Mouse (Mus musculus) embryonic facial prominence, embryonic 12.5 days (tissue): ENCODE results near the gene Pigl. TPM values are rescaled to one million over a fixed set of nuclear protein-coding genes. Genes with fewer than 3 reads are reported as not detected.
A peak's percentile ranks its signal among the peaks of the same experiment; 100 is the strongest.

ENCODE experiments used
- ATAC-seq: fragments of 200-750 bp; cut with Nextera tagmentation; 2 replicates; pipeline ENCODE4 v1.8.0; 2017; ENCODE audit not compliant: insufficient number of reproducible peaks, insufficient read depth, low FRiP score, low TSS enrichment
- H3K27ac ChIP-seq: fragments of 300-500 bp; sonication (generic); 2 replicates; pipeline ENCODE4 v1.5.1; 2016; ENCODE audit warnings: mild to moderate bottlenecking
- H3K27me3 ChIP-seq: fragments of 300-500 bp; sonication (generic); 2 replicates; pipeline ENCODE4 v1.6.1; 2016; ENCODE audit warnings: mild to moderate bottlenecking, moderate library complexity
- H3K36me3 ChIP-seq: fragments of 300-500 bp; sonication (generic); 2 replicates; pipeline ENCODE4 v1.6.1; 2016; ENCODE audit warnings: mild to moderate bottlenecking
- H3K4me1 ChIP-seq: fragments of 300-500 bp; sonication (generic); 2 replicates; pipeline ENCODE4 v1.6.1; 2016
- H3K4me2 ChIP-seq: fragments of 300-500 bp; sonication (generic); replicated peaks from 2 replicates; pipeline ENCODE4 v1.6.1; 2016; ENCODE audit warnings: mild to moderate bottlenecking, moderate library complexity
- H3K4me3 ChIP-seq: fragments of 300-500 bp; sonication (generic); 2 replicates; pipeline ENCODE4 v1.5.1; 2016; ENCODE audit warnings: mild to moderate bottlenecking
- H3K9ac ChIP-seq: fragments of 300-500 bp; sonication (generic); 2 replicates; pipeline ENCODE4 v1.6.1; 2016; ENCODE audit warnings: mild to moderate bottlenecking, moderate library complexity
- H3K9me3 ChIP-seq: fragments of 300-500 bp; sonication (generic); 2 replicates; pipeline ENCODE4 v1.6.1; 2016; ENCODE audit warnings: mild to moderate bottlenecking, moderate library complexity
- WGBS: fragments of 180-500 bp; shearing (Covaris S2); methylation state at CpG from one replicate; pipeline ENCODE4 v1.1.7; 2016; 5-methylcytosine and 5-hydroxymethylcytosine counted together
- polyA plus RNA-seq: library from polyadenylated mRNA; unstranded; fragments of >200 nt; fragmentation: Nextera tagmentation; extraction: Ambion mirVana; gene quantifications from 2 replicates; pipeline ENCODE4 v1.2.1, GENCODE M21; 2016

The Pigl gene
- polyA plus RNA-seq, 1 experiment from 2014 or later, result 11.0 TPM

DNA sequence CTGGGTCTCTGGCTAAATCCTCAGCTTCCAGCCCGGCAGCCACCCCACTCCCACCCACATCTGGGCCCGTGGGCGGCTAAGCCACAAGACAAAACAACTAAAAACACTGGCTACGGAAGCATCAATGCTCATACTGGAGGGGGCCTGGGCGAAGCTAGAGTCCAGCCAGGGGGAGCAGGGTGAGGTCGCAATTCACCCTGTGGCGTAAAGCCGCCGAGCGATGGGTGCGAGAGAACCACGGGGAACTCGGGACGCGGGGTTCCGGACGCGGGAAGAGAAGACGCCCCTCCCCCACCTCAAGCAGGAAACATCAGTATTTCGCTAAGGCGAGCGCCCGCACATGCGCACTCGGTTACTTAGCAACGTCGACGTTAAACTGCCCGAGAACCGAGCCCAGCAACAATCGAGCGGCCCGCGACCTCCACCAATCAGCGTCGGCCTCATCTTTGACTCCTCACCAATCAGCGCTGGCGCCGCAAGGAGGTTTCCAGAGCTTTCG, 92.5 kb downstream of the Pigl start, which contains the start of gene Ubb:
Ubb (plus strand) TSS at position 445 of the 499 bp plus-strand sequence.
- Histone ChIP-seq H3K4me2 (peak within 1 kb of the TSS; percentile 73), H3K36me3 (peaks cover 22% of the 10 kb centered on the region), H3K27me3 (no peaks in the 10 kb centered on the region), H3K27ac (peak within 1 kb of the TSS; percentile 99), H3K4me1 (peaks cover 24% of the 10 kb centered on the region), H3K9ac (peak within 1 kb of the TSS; percentile 94), H3K4me3 (peak within 1 kb of the TSS; percentile 68), H3K9me3 (no peaks in the 10 kb centered on the region)
- WGBS, result 0% methylated on average over 40 of the region's 40 CpGs
- peak; percentile 95 for ATAC-seq

DNA sequence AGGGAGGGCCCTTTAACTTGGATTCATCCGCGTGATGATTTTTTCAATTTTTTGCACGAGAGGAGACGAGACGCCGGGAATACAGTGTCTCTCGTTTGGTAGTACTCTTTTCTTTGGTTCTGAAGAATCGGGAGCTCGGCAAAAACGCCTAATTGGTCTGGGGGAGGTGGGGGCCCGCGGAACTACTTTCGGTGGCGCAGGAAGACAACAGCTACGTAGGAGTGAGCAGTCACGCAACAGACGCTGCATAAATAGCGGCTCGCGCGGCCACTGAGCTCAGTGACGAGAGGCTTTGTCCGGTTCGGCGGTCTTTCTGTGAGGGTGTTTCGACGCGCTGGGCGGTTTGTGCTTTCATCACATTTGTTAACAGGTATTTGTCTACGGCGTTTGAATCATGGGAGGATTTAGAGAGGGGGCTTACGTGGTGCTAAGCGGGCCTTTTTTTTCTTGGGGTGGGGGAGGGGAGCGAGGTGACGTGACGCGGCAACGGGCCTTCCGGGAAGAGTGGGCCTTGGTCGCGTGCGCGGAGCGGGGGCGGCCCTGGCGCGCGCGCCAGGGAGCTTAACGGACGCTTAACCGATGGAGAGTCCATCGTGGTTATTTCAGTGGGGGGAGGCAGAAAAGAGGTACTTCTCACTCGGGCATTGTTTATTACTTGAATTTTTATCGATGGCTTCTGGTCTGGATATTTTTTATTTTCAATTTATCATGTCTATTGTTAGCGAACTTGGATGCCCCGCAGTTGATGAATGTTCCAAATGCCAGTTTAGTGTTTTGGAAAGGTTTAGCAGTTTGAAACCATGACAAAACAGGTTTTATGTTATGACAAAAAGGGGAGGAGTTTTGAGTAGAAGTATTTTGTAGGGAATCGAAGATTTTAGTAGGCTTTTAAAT, 93.2 kb downstream of the Pigl start:
- ATAC-seq, result peak; percentile 70
- WGBS, result under 1% methylated on average over 58 of the region's 58 CpGs

DNA sequence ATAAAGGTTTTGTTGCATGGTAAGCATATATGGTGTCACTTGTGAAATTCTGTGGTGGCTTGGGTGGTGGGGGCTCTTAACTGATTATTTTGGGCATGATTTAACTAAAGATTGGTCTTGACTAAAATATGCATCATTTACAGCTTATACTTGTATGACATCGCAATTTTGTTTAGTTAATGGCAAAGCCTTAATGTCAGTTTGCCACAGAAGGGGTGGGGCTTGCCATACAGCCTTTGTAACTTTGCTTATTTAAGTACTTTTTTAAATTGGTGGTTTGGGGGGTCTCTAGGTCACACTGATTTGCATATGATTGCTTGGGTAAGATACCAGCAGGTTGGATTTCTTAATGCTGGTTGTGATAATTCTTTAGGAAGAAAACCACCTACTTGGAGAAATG, 94.9 kb downstream of the Pigl start:
- Histone ChIP-seq H3K9me3 (no peaks in the 10 kb centered on the region), H3K4me3 (peak overlapping the region; percentile 50), H3K36me3 (peaks cover 22% of the 10 kb centered on the region), H3K4me1 (peaks cover 24% of the 10 kb centered on the region), H3K27ac (no peak overlapping the region), H3K9ac (peak overlapping the region; percentile 42; the same call in 1 of the 2 replicates), H3K4me2 (peak overlapping the region; percentile 78), H3K27me3 (no peaks in the 10 kb centered on the region)
- no peak for ATAC-seq
- 37% methylated on average over 1 of the region's 1 CpGs for WGBS

More for the DNA sequence above, 93.2 kb downstream of the Pigl start:
- Histone ChIP-seq H3K36me3 (peaks cover 22% of the 10 kb centered on the region), H3K9me3 (no peaks in the 10 kb centered on the region), H3K27ac (peak overlapping the region; percentile 99), H3K4me1 (peaks cover 24% of the 10 kb centered on the region), H3K4me2 (peak overlapping the region; percentile 73), H3K4me3 (peak overlapping the region; percentile 68), H3K9ac (peak overlapping the region; percentile 94), H3K27me3 (no peaks in the 10 kb centered on the region)

DNA sequence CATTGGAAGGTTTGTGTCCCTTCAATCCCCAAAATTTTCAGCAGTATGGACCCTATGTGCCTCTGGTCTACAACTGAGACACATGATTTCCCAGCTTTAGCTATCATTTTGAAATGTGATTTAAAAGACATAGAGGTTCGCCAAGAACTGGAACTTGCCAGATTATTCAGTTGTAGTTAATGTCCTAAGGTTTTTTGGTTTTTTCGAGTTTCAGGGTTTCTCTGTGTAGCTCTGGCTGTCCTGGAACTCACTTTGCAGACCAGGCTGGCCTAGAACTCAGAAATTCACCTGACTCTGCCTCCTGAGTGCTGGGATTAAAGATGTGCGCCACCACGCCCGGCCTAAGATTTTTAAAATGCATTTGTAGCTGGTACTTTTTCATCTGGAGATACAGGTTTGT, 95.4 kb downstream of the Pigl start:
- H3K9me3 ChIP-seq, result no peaks in the 10 kb centered on the region
- peak overlapping the region; percentile 42; the same call in 1 of the 2 replicates for H3K9ac ChIP-seq
- ATAC-seq, result no peak
- peaks cover 22% of the 10 kb centered on the region for H3K36me3 ChIP-seq
- H3K4me1 ChIP-seq, result peaks cover 24% of the 10 kb centered on the region
- H3K4me2 ChIP-seq, result peak overlapping the region; percentile 78
- no peaks in the 10 kb centered on the region for H3K27me3 ChIP-seq
- peak overlapping the region; percentile 50 for H3K4me3 ChIP-seq
- 86% methylated on average over 5 of the region's 5 CpGs for WGBS
- H3K27ac ChIP-seq, result no peak overlapping the region

DNA sequence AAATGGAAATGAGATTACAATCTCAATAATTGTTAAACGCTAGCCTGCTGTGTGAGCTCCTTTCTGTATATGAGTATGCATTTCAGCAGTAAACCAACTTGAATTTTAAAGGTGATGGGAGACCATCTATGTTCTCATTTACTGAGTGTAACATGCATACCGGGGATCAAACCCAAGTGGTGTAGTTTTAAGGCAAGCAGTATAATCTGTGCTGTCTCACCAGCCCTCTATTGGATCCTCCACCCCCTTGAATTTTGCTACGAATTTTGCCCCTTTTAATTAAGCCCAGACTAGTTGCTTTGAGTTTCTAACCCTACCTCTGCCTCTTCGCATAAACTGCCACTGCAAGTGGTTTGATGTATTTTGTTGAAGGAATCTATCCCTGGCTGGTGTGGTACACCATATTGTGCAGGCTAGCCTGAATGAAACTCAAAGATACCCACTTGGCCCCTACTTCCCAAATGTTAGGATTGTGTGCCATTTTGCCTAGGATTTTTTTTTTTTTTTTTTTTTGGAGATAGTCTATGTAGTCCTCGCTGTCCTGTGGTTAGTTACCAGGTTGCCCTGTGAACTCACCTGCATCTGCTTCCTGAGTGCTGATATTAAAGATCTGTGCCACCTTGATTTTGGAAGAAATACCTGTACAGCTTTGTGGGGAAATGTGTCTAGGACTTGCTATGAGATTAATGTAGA, 96.0 kb downstream of the Pigl start:
- Histone ChIP-seq H3K27ac (no peak overlapping the region), H3K4me2 (peak overlapping the region; percentile 78), H3K27me3 (no peaks in the 10 kb centered on the region), H3K4me1 (peaks cover 24% of the 10 kb centered on the region), H3K36me3 (peaks cover 22% of the 10 kb centered on the region), H3K9me3 (no peaks in the 10 kb centered on the region), H3K4me3 (peak overlapping the region; percentile 50), H3K9ac (no peak overlapping the region)
- ATAC-seq, result no peak
- WGBS, result 66% methylated on average over 5 of the region's 5 CpGs

- Histone ChIP-seq H3K27me3 (no peaks in the 10 kb centered on the region), H3K9ac (no peak overlapping the region), H3K9me3 (no peaks in the 10 kb centered on the region), H3K4me2 (peak overlapping the region; percentile 78), H3K36me3 (peaks cover 22% of the 10 kb centered on the region), H3K4me3 (peak overlapping the region; percentile 50; the same call in 1 of the 2 replicates), H3K27ac (no peak overlapping the region), H3K4me1 (peaks cover 18% of the 10 kb centered on the region)
- no peak for ATAC-seq
Measured at GRCm38 (mm10) chr11:62554934-62555517, 96.8 kb downstream of the Pigl start.

- Histone ChIP-seq H3K27me3 (no peaks in the 10 kb centered on the region), H3K4me2 (no peak overlapping the region), H3K9me3 (no peaks in the 10 kb centered on the region), H3K36me3 (peaks cover 22% of the 10 kb centered on the region), H3K4me3 (no peak overlapping the region), H3K27ac (no peak overlapping the region), H3K4me1 (peaks cover 18% of the 10 kb centered on the region), H3K9ac (no peak overlapping the region)
- no peak for ATAC-seq
Measured at GRCm38 (mm10) chr11:62555896-62556412, 97.7 kb downstream of the Pigl start.

DNA sequence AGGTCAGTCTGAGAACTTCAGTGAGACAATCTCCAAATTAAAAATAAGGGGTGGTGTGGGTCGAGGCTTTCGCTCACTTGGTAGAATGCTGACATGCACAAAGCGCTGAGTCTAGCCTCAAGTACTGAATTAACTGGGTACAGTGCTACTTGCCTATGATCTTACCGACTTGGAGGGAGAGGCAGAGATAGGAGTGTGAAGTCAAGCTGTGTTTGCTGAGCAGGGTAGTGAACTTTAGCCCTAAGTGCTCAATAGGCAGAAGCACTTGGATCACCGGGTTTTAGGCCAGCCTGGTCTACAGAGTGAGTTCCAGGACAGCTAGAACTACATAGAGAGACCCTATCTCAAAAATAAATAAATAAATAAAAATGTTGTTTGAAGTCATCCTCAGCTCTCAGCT, 98.9 kb downstream of the Pigl start:
- Histone ChIP-seq H3K27me3 (no peaks in the 10 kb centered on the region), H3K9ac (no peak overlapping the region), H3K4me2 (no peak overlapping the region), H3K27ac (no peak overlapping the region), H3K9me3 (no peaks in the 10 kb centered on the region), H3K4me3 (no peak overlapping the region), H3K4me1 (peaks cover 18% of the 10 kb centered on the region), H3K36me3 (peaks cover 22% of the 10 kb centered on the region)
- 69% methylated on average over 5 of the region's 5 CpGs for WGBS
- no peak for ATAC-seq

DNA sequence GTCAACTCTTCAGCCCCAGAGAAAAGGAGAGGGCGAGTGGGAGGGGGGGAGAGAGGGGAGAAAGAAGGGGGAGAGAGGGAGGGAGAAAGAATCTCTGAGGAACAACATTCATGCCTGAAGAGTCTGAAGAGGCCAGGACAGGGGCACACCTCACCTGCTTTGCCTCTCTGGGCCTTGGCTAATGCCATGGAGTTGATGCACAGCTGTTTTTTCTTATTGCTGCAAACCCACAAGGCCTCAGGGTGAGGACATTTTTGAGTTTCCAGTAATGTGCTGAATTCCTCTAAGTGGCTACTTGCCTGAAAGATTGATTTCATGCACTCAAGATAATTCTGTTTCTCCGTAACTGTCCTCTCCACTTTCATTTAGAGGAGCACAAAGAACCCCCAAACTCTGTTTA, 99.9 kb downstream of the Pigl start:
- no peaks in the 10 kb centered on the region for H3K27me3 ChIP-seq
- peaks cover 20% of the 10 kb centered on the region for H3K36me3 ChIP-seq
- H3K4me2 ChIP-seq, result no peak overlapping the region
- no peak overlapping the region for H3K9ac ChIP-seq
- no peak overlapping the region for H3K27ac ChIP-seq
- ATAC-seq, result no peak
- H3K9me3 ChIP-seq, result no peaks in the 10 kb centered on the region
- 41% methylated on average over 2 of the region's 2 CpGs for WGBS
- no peak overlapping the region for H3K4me3 ChIP-seq
- peaks cover 18% of the 10 kb centered on the region for H3K4me1 ChIP-seq

DNA sequence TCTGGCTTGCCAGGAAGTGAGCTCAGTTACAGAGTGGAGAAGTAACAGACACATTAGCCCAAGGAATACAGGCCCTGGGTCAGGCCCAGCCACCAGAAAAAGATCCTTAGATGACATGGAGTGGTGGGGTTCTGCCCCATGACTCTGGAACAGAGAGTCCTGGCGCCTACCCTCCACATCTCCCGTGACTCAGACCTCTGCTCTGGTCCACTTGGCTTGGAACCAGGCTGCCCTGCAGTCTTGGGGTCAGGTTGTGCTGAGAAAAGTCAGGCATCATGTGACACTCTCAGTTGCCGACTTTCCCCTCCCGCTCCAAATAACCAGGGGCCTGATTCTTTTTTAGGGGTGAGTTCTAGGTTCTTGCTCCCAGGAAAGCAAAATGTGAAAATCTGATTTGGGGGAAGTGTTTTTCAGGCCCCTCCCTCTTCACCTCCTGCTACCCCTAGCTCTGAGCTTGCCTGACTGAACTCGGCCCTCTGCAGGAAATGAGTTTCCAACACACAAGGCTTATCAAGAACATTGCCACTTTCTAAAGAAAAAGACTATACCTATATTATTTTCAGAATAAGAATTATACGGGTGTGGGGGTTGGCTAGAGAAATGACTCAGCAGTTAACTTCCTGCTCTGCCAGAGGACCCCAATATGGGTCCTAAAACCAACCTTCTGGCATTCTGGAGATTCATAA, 100.8 kb downstream of the Pigl start:
- no peaks in the 10 kb centered on the region for H3K27me3 ChIP-seq
- H3K4me2 ChIP-seq, result no peak overlapping the region
- H3K27ac ChIP-seq, result no peak overlapping the region
- no peak overlapping the region for H3K9ac ChIP-seq
- peaks cover 12% of the 10 kb centered on the region for H3K36me3 ChIP-seq
- 49% methylated on average over 6 of the region's 6 CpGs for WGBS
- H3K9me3 ChIP-seq, result no peaks in the 10 kb centered on the region
- H3K4me1 ChIP-seq, result peaks cover 8% of the 10 kb centered on the region
- ATAC-seq, result no peak
- H3K4me3 ChIP-seq, result no peak overlapping the region

GRCm38 (mm10) chr11:62560463-62561016, 102.3 kb downstream of the Pigl start:
- H3K36me3 ChIP-seq, result no peaks in the 10 kb centered on the region
- no peaks in the 10 kb centered on the region for H3K27me3 ChIP-seq
- peak overlapping the region; percentile 28 for H3K4me3 ChIP-seq
- WGBS, result 27% methylated on average over 43 of the region's 43 CpGs
- H3K4me2 ChIP-seq, result peak overlapping the region; percentile 50
- H3K27ac ChIP-seq, result no peak overlapping the region
- H3K9me3 ChIP-seq, result no peaks in the 10 kb centered on the region
- no peaks in the 10 kb centered on the region for H3K4me1 ChIP-seq
- ATAC-seq, result no peak
- H3K9ac ChIP-seq, result no peak overlapping the region
